Mouse (Mus musculus) forebrain, embryonic 13.5 days (tissue): ENCODE measurements around the gene Neil3. TPM values are rescaled to one million over a fixed set of nuclear protein-coding genes. Genes with fewer than 3 reads are reported as not detected.

Experiments
- polyA plus RNA-seq: library from polyadenylated mRNA; unstranded; fragments of >200 nt; fragmentation: Nextera tagmentation; extraction: Ambion mirVana; gene quantifications from 2 replicates; pipeline ENCODE4 v1.2.1, GENCODE M21; 2015

The Neil3 gene
- polyA plus RNA-seq, 1 experiment from 2014 or later: 27.5 TPM

Other genes starting within 250 kb of the Neil3 start
- 11.6 and 13.6 TPM in 2 replicates for gene Aga, start 127.3 kb downstream of the Neil3 start, polyA plus RNA-seq